Comparison of ENCODE assay signal across 25 mouse cellular contexts in the genomic region with DNA sequence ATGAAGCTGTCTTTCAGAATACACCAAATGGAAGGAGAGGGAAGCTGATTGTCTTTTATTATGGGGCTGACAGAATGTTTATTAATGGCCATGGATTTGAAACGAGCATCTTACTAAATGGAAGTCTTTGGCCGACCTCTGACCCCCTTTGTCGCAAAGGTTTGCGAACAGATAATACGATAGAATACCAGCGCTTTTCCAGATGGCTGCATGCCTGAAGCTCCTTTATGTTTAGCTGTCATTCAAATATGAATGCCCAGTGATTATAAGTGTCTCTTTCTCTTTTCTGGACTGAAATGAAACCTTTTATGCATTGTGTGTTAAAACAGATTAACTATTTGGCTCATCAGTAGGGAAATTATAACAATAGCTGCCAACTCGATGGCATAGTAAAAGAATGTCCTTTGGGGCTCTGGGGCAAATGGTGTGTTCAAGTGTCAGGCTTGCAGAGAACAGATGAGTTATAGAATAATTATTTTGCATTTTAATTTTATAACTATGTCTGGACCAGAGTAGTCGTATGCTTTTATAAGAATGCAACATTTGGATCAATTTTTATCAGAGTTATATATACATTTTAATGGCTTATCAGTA. TPM values are rescaled to one million over a fixed set of nuclear protein-coding genes. Genes with fewer than 3 reads are reported as not detected.
DNase-seq lines count a peak whose midpoint lies in the region; ATAC-seq lines count a peak whose summit lies in the region.
"Had no signal": no experiment of that assay in that cellular context is flagged by ENCODE, and none has a peak within 500 bp of the region (broad histone marks: within the 10 kb centered on the region; RNA-seq: fewer than 3 reads in every experiment).

No protein-coding gene starts in this region.

- DNase-seq in midbrain, embryonic 11.5 days (ENCODE audit: low spot score, missing footprints): peak; percentile 85
- DNase-seq in embryo, embryonic 10.5 days (ENCODE audit: low spot score): peak; percentile 83
- peak; percentile 60 for DNase-seq in neural tube, embryonic 11.5 days (ENCODE audit: low spot score)
- DNase-seq in left cerebral cortex, postnatal 14 days (ENCODE audit: low spot score in 2 of 2): no peak
- DNase-seq in lung, postnatal 10 days: no peak
- no peak for DNase-seq in adrenal gland, postnatal 14 days
- DNase-seq: adrenal gland, adult 2 months; B cell, adult 2 months; cerebellum, adult 9-10 months; gastrocnemius, postnatal 10 days; heart, adult 2 months; heart, postnatal 36 days; kidney, adult 18-20 months; kidney, postnatal 10 days; lung, embryonic 14.5 days; lung, postnatal 4 days; right cerebral cortex, postnatal 25 days; thymus, postnatal 4 days had no signal

- H3K9me3 ChIP-seq in midbrain, embryonic 11.5 days (ENCODE audit: control insufficient read depth, low read length): no peaks in the 10 kb centered on the region
- H3K9me3 ChIP-seq in midbrain, embryonic 15.5 days: no peaks in the 10 kb centered on the region
- H3K9me3 ChIP-seq in forebrain, embryonic 12.5 days: no peaks in the 10 kb centered on the region
- no peaks in the 10 kb centered on the region for H3K9me3 ChIP-seq in neural tube, embryonic 11.5 days (ENCODE audit: control insufficient read depth, low read length)
- H3K9me3 ChIP-seq: limb, embryonic 12.5 days; liver, embryonic 12.5 days; neural tube, embryonic 12.5 days had no signal

- no peak overlapping the region for H3K27ac ChIP-seq in midbrain, embryonic 11.5 days (ENCODE audit: low read depth, low read length)
- H3K27ac ChIP-seq in midbrain, embryonic 15.5 days: no peak overlapping the region
- no peak overlapping the region for H3K27ac ChIP-seq in forebrain, embryonic 12.5 days
- no peak overlapping the region for H3K27ac ChIP-seq in neural tube, embryonic 11.5 days (ENCODE audit: low read depth, low read length)
- H3K27ac ChIP-seq: heart, adult 2 months; layer of hippocampus, adult 2 months; left cerebral cortex, adult 2 months; limb, embryonic 12.5 days; liver, embryonic 12.5 days; neural tube, embryonic 12.5 days had no signal

- ATAC-seq in midbrain, embryonic 11.5 days (ENCODE audit: low FRiP score): peak; percentile 74
- ATAC-seq in midbrain, embryonic 15.5 days (replicated peaks): no peak
- ATAC-seq in forebrain, embryonic 12.5 days (ENCODE audit: low FRiP score): peak; percentile 30; the same call in 1 of the 2 replicates
- no peak for ATAC-seq in neural tube, embryonic 11.5 days (ENCODE audit: insufficient read depth, low FRiP score, low TSS enrichment)
- ATAC-seq: liver, embryonic 12.5 days had no signal

- H3K4me3 ChIP-seq in midbrain, embryonic 11.5 days (ENCODE audit: low read depth, low read length): no peak overlapping the region
- H3K4me3 ChIP-seq in midbrain, embryonic 15.5 days: no peak overlapping the region
- H3K4me3 ChIP-seq in forebrain, embryonic 12.5 days (replicated peaks): no peak overlapping the region
- H3K4me3 ChIP-seq in neural tube, embryonic 11.5 days (ENCODE audit: low read depth, low read length): no peak overlapping the region
- H3K4me3 ChIP-seq: heart, adult 2 months; layer of hippocampus, adult 2 months; left cerebral cortex, adult 2 months; limb, embryonic 12.5 days; liver, embryonic 12.5 days; neural tube, embryonic 12.5 days had no signal

- peaks cover 18% of the 10 kb centered on the region for H3K4me1 ChIP-seq in midbrain, embryonic 11.5 days (ENCODE audit: control insufficient read depth, insufficient read depth, low read length)
- no peaks in the 10 kb centered on the region for H3K4me1 ChIP-seq in midbrain, embryonic 15.5 days
- H3K4me1 ChIP-seq in forebrain, embryonic 12.5 days: peaks cover 12% of the 10 kb centered on the region
- peaks cover 11% of the 10 kb centered on the region for H3K4me1 ChIP-seq in neural tube, embryonic 11.5 days (ENCODE audit: control insufficient read depth, insufficient read depth, low read length)
- H3K4me1 ChIP-seq: liver, embryonic 12.5 days had no signal

- intact Hi-C loops in left cerebral cortex, postnatal 14 days (cut with DNase I): no loop called here

- no peak overlapping the region for H3K9ac ChIP-seq in midbrain, embryonic 11.5 days (ENCODE audit: low read length)
- H3K9ac ChIP-seq in midbrain, embryonic 15.5 days: no peak overlapping the region
- H3K9ac ChIP-seq in forebrain, embryonic 12.5 days: no peak overlapping the region
- no peak overlapping the region for H3K9ac ChIP-seq in neural tube, embryonic 11.5 days (ENCODE audit: low read length)
- H3K9ac ChIP-seq: limb, embryonic 12.5 days; liver, embryonic 12.5 days; lung, embryonic 14.5 days; neural tube, embryonic 12.5 days had no signal

- no peaks in the 10 kb centered on the region for H3K36me3 ChIP-seq in midbrain, embryonic 11.5 days (ENCODE audit: control insufficient read depth, insufficient read depth, low read length)
- no peaks in the 10 kb centered on the region for H3K36me3 ChIP-seq in midbrain, embryonic 15.5 days (replicated peaks)
- no peaks in the 10 kb centered on the region for H3K36me3 ChIP-seq in forebrain, embryonic 12.5 days (replicated peaks)
- no peaks in the 10 kb centered on the region for H3K36me3 ChIP-seq in neural tube, embryonic 11.5 days (ENCODE audit: control insufficient read depth, insufficient read depth, low read length)
- H3K36me3 ChIP-seq: limb, embryonic 12.5 days; liver, embryonic 12.5 days; neural tube, embryonic 12.5 days had no signal

- 14% methylated on average over 8 of the region's 8 CpGs for WGBS in midbrain, embryonic 11.5 days
- WGBS in midbrain, embryonic 15.5 days: 13% methylated on average over 8 of the region's 8 CpGs
- 8% methylated on average over 8 of the region's 8 CpGs for WGBS in forebrain, embryonic 12.5 days
- WGBS in neural tube, embryonic 11.5 days: 25% methylated on average over 8 of the region's 8 CpGs

- no peak overlapping the region for H3K4me2 ChIP-seq in midbrain, embryonic 11.5 days
- no peak overlapping the region for H3K4me2 ChIP-seq in midbrain, embryonic 15.5 days
- H3K4me2 ChIP-seq in forebrain, embryonic 12.5 days: no peak overlapping the region
- H3K4me2 ChIP-seq in neural tube, embryonic 11.5 days (ENCODE audit: low read depth): no peak overlapping the region
- H3K4me2 ChIP-seq: limb, embryonic 12.5 days; liver, embryonic 12.5 days; lung, embryonic 14.5 days; neural tube, embryonic 12.5 days had no signal

- H3K27me3 ChIP-seq in midbrain, embryonic 11.5 days (ENCODE audit: control insufficient read depth, insufficient read depth, low read length): peaks cover 2% of the 10 kb centered on the region; the same call in 1 of the 2 replicates
- H3K27me3 ChIP-seq in midbrain, embryonic 15.5 days (replicated peaks): no peaks in the 10 kb centered on the region
- no peaks in the 10 kb centered on the region for H3K27me3 ChIP-seq in forebrain, embryonic 12.5 days
- H3K27me3 ChIP-seq in neural tube, embryonic 11.5 days (ENCODE audit: control insufficient read depth, insufficient read depth, low read length): no peaks in the 10 kb centered on the region
- H3K27me3 ChIP-seq: limb, embryonic 12.5 days; liver, embryonic 12.5 days; neural tube, embryonic 12.5 days had no signal

RNA-seq across cellular contexts. Expression of a gene that starts 46.7 kb away (rescaled TPM):
- 8.8 and 9.8 TPM in 2 replicates for polyA plus RNA-seq in midbrain, embryonic 11.5 days (2014; fragmentation: Nextera tagmentation; extraction: Ambion mirVana)
- polyA plus RNA-seq in midbrain, embryonic 15.5 days (2015; fragmentation: Nextera tagmentation; extraction: Ambion mirVana): 6.7 and 9.3 TPM in 2 replicates
- 15.1 and 19.3 TPM in 2 replicates for polyA plus RNA-seq in forebrain, embryonic 12.5 days (2016; fragmentation: Nextera tagmentation; extraction: Ambion mirVana)
- polyA plus RNA-seq in neural tube, embryonic 11.5 days (2014; fragmentation: Nextera tagmentation; extraction: Ambion mirVana): 10.4 and 12.6 TPM in 2 replicates
- 1 to 10 TPM; 3.4 to 3.6 TPM for total RNA-seq in left cerebral cortex, postnatal 14 days (2021)
- total RNA-seq in adrenal gland, postnatal 14 days (2021): 13.1 and 15.7 TPM in 2 replicates

Comparison
In these comparisons a context has a peak if more than half of its experiments do, and no peak if none do; other contexts are left out.
1. ATAC-seq: peak in midbrain, embryonic 11.5 days (single experiment) and forebrain, embryonic 12.5 days (single experiment); none in midbrain, embryonic 15.5 days (single experiment) and neural tube, embryonic 11.5 days (single experiment).
2. DNase-seq: peak in midbrain, embryonic 11.5 days (single experiment), embryo, embryonic 10.5 days (single experiment) and neural tube, embryonic 11.5 days (single experiment); none in left cerebral cortex, postnatal 14 days (0 of 2), lung, postnatal 10 days (single experiment) and adrenal gland, postnatal 14 days (single experiment).